Mouse (Mus musculus): ENCODE results near the gene Olfr1387. TPM values are rescaled to one million over a fixed set of nuclear protein-coding genes. Genes with fewer than 3 reads are reported as not detected.
"Not testable (repeated sequence)": the region's sequence is repeated elsewhere in the genome, so short reads cannot be mapped to it uniquely, and the experiment has no call there.

The Olfr1387 gene
- polyA plus RNA-seq, 1 experiment from 2014 or later: not detected

DNA sequence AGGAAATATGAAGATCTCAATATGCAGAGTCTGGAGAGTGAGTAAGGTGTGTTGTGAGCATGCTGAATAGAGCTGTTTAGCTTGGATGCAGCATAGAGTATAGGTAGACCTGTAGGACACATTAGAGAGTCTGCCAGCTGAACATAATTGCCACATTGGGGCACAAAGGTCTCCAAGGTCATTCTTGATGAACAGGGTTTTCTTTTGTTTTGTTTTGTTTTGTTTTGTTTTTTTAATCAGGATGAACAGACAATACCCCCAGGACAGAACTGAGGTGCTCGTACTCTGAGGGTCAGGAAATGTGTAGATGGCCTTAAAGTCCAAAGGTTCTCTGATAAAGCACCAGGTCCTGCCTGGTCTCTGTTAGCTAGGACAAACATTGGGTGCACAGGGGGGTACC is 33.6 kb downstream of the Olfr1387 start, which contains the start of gene Olfr1385:
Olfr1385 (plus strand) TSS at position 301 of the 400 bp plus-strand sequence.
- not testable (repeated sequence) for H3K4me3 ChIP-seq (replicated peaks; ENCODE audit: low read length); H3K27ac ChIP-seq; H3K4me1 ChIP-seq (replicated peaks; ENCODE audit: control insufficient read depth, insufficient read depth, low read length); H3K9me3 ChIP-seq (ENCODE audit: control insufficient read depth, low read length); DNase-seq (ENCODE audit: low spot score); ATAC-seq (ENCODE audit: low FRiP score); H3K36me3 ChIP-seq (replicated peaks; ENCODE audit: control insufficient read depth, insufficient read depth); H3K27me3 ChIP-seq (ENCODE audit: control insufficient read depth, insufficient read depth, low read length); H3K9ac ChIP-seq; H3K4me2 ChIP-seq (replicated peaks)
- 78% methylated on average over 1 of the region's 1 CpGs for WGBS

Other genes starting within 250 kb of the Olfr1387 start
- gene Mgat1, start 211.2 kb upstream of the Olfr1387 start, polyA plus RNA-seq (2014; fragmentation: Nextera tagmentation; extraction: Ambion mirVana): 31.0 and 31.1 TPM in 2 replicates
- not detected in 2 replicates for gene Olfr1393, start 177.0 kb upstream of the Olfr1387 start, polyA plus RNA-seq (2014; fragmentation: Nextera tagmentation; extraction: Ambion mirVana)
- not detected in 2 replicates for gene Olfr1392, start 170.1 kb upstream of the Olfr1387 start, polyA plus RNA-seq (2014; fragmentation: Nextera tagmentation; extraction: Ambion mirVana)
- 0.07 TPM in 1 of 2 replicates, not detected in the other for gene Olfr10, start 150.6 kb upstream of the Olfr1387 start, polyA plus RNA-seq (2014; fragmentation: Nextera tagmentation; extraction: Ambion mirVana)
- gene Olfr1391, start 132.6 kb upstream of the Olfr1387 start, polyA plus RNA-seq (2014; fragmentation: Nextera tagmentation; extraction: Ambion mirVana): not detected in 2 replicates
- gene Olfr1390, start 120.2 kb upstream of the Olfr1387 start, polyA plus RNA-seq (2014; fragmentation: Nextera tagmentation; extraction: Ambion mirVana): not detected in 2 replicates
- not detected in 2 replicates for gene Olfr1389, start 32.3 kb upstream of the Olfr1387 start, polyA plus RNA-seq (2014; fragmentation: Nextera tagmentation; extraction: Ambion mirVana)
- gene Olfr1388, start 18.7 kb upstream of the Olfr1387 start, polyA plus RNA-seq (2014; fragmentation: Nextera tagmentation; extraction: Ambion mirVana): 0.07 TPM in 1 of 2 replicates, not detected in the other
- gene Olfr1386, start 9.7 kb downstream of the Olfr1387 start, polyA plus RNA-seq (2014; fragmentation: Nextera tagmentation; extraction: Ambion mirVana): not detected in 2 replicates
- gene Olfr1385, start 33.7 kb downstream of the Olfr1387 start, polyA plus RNA-seq (2014; fragmentation: Nextera tagmentation; extraction: Ambion mirVana): not detected in 2 replicates
- gene Olfr1384, start 51.4 kb downstream of the Olfr1387 start, polyA plus RNA-seq (2014; fragmentation: Nextera tagmentation; extraction: Ambion mirVana): not detected in 2 replicates
- gene Olfr1383, start 64.3 kb downstream of the Olfr1387 start, polyA plus RNA-seq (2014; fragmentation: Nextera tagmentation; extraction: Ambion mirVana): not detected in 2 replicates
- not detected in 2 replicates for gene Olfr1382, start 72.9 kb downstream of the Olfr1387 start, polyA plus RNA-seq (2014; fragmentation: Nextera tagmentation; extraction: Ambion mirVana)
- not detected in 2 replicates for gene Olfr1381, start 88.1 kb downstream of the Olfr1387 start, polyA plus RNA-seq (2014; fragmentation: Nextera tagmentation; extraction: Ambion mirVana)
- not detected in 2 replicates for gene Olfr1380, start 101.5 kb downstream of the Olfr1387 start, polyA plus RNA-seq (2014; fragmentation: Nextera tagmentation; extraction: Ambion mirVana)
- 2.2 and 2.8 TPM in 2 replicates for gene Flt4, start 153.9 kb downstream of the Olfr1387 start, polyA plus RNA-seq (2014; fragmentation: Nextera tagmentation; extraction: Ambion mirVana)
- not detected in 2 replicates for gene Scgb3a1, start 208.3 kb downstream of the Olfr1387 start, polyA plus RNA-seq (2014; fragmentation: Nextera tagmentation; extraction: Ambion mirVana)

Measured in hindbrain, embryonic 14.5 days (tissue).